Mouse (Mus musculus): ENCODE measurements around the gene Rab3c. TPM values are rescaled to one million over a fixed set of nuclear protein-coding genes. Genes with fewer than 3 reads are reported as not detected.

The Rab3c gene
- polyA plus RNA-seq, 1 experiment from 2014 or later: 0.39 TPM

GRCm38 (mm10) chr13:110018941-110019743 lies 261.7 kb downstream of the Rab3c start:
- H3K4me3 ChIP-seq (ENCODE audit: low read depth, low read length): peak overlapping the region; percentile 21
- peak overlapping the region; percentile 27; the same call in 1 of the 2 replicates for H3K9ac ChIP-seq (ENCODE audit: low read length)
- no peaks in the 10 kb centered on the region for H3K9me3 ChIP-seq (ENCODE audit: control insufficient read depth, low read length)
- DNase-seq (ENCODE audit: low spot score) (peak; percentile 33), ATAC-seq (ENCODE audit: insufficient number of reproducible peaks, low FRiP score, low TSS enrichment, low read depth) (peak; percentile 36)
- peak overlapping the region; percentile 62 for H3K4me2 ChIP-seq (ENCODE audit: low read depth, severe bottlenecking)
- no peaks in the 10 kb centered on the region for H3K36me3 ChIP-seq (ENCODE audit: control insufficient read depth, insufficient read depth, low read length)
- H3K27ac ChIP-seq (replicated peaks; ENCODE audit: low read depth, low read length): no peak overlapping the region
- WGBS: 2% methylated on average over 19 of the region's 20 CpGs
- no peaks in the 10 kb centered on the region for H3K27me3 ChIP-seq (ENCODE audit: control insufficient read depth, insufficient read depth, low read length)
- H3K4me1 ChIP-seq (ENCODE audit: control insufficient read depth, insufficient read depth, low read length): peaks cover 2% of the 10 kb centered on the region; the same call in 1 of the 2 replicates

GRCm38 (mm10) chr13:110018431-110018901 lies 262.3 kb downstream of the Rab3c start:
- H3K9ac ChIP-seq (ENCODE audit: low read length): peak overlapping the region; percentile 27; the same call in 1 of the 2 replicates
- H3K4me1 ChIP-seq (ENCODE audit: control insufficient read depth, insufficient read depth, low read length): peaks cover 2% of the 10 kb centered on the region; the same call in 1 of the 2 replicates
- H3K27ac ChIP-seq (replicated peaks; ENCODE audit: low read depth, low read length): no peak overlapping the region
- H3K4me2 ChIP-seq (ENCODE audit: low read depth, severe bottlenecking): peak overlapping the region; percentile 62
- peak; percentile 48; the same call in 1 of the 2 replicates for ATAC-seq (ENCODE audit: insufficient number of reproducible peaks, low FRiP score, low TSS enrichment, low read depth)
- no peaks in the 10 kb centered on the region for H3K27me3 ChIP-seq (ENCODE audit: control insufficient read depth, insufficient read depth, low read length)
- peak overlapping the region; percentile 21 for H3K4me3 ChIP-seq (ENCODE audit: low read depth, low read length)
- no peaks in the 10 kb centered on the region for H3K9me3 ChIP-seq (ENCODE audit: control insufficient read depth, low read length)
- peak; percentile 91 for DNase-seq (ENCODE audit: low spot score)
- under 1% methylated on average over 17 of the region's 17 CpGs for WGBS
- H3K36me3 ChIP-seq (ENCODE audit: control insufficient read depth, insufficient read depth, low read length): no peaks in the 10 kb centered on the region

- Histone ChIP-seq H3K27ac (replicated peaks; ENCODE audit: low read depth, low read length) (no peak overlapping the region), H3K27me3 (ENCODE audit: control insufficient read depth, insufficient read depth, low read length) (no peaks in the 10 kb centered on the region), H3K9ac (ENCODE audit: low read length) (no peak overlapping the region), H3K4me3 (ENCODE audit: low read depth, low read length) (no peak overlapping the region), H3K4me1 (ENCODE audit: control insufficient read depth, insufficient read depth, low read length) (no peaks in the 10 kb centered on the region), H3K9me3 (ENCODE audit: control insufficient read depth, low read length) (no peaks in the 10 kb centered on the region), H3K36me3 (ENCODE audit: control insufficient read depth, insufficient read depth, low read length) (no peaks in the 10 kb centered on the region), H3K4me2 (ENCODE audit: low read depth, severe bottlenecking) (no peak overlapping the region)
- WGBS: 91% methylated on average over 4 of the region's 4 CpGs
- ATAC-seq (ENCODE audit: insufficient number of reproducible peaks, low FRiP score, low TSS enrichment, low read depth) (no peak), DNase-seq (ENCODE audit: low spot score) (no peak)
Measured at GRCm38 (mm10) chr13:110012029-110012428, 268.8 kb downstream of the Rab3c start.

GRCm38 (mm10) chr13:110010876-110011275 lies 269.9 kb downstream of the Rab3c start:
- ATAC-seq (ENCODE audit: insufficient number of reproducible peaks, low FRiP score, low TSS enrichment, low read depth): no peak
- WGBS: 76% methylated on average over 6 of the region's 6 CpGs
- no peak overlapping the region for H3K27ac ChIP-seq (replicated peaks; ENCODE audit: low read depth, low read length)
- no peaks in the 10 kb centered on the region for H3K36me3 ChIP-seq (ENCODE audit: control insufficient read depth, insufficient read depth, low read length)
- H3K4me1 ChIP-seq (ENCODE audit: control insufficient read depth, insufficient read depth, low read length): no peaks in the 10 kb centered on the region
- H3K9ac ChIP-seq (ENCODE audit: low read length): no peak overlapping the region
- H3K4me3 ChIP-seq (ENCODE audit: low read depth, low read length): no peak overlapping the region
- no peaks in the 10 kb centered on the region for H3K9me3 ChIP-seq (ENCODE audit: control insufficient read depth, low read length)
- H3K27me3 ChIP-seq (ENCODE audit: control insufficient read depth, insufficient read depth, low read length): no peaks in the 10 kb centered on the region
- DNase-seq (ENCODE audit: low spot score): no peak
- no peak overlapping the region for H3K4me2 ChIP-seq (ENCODE audit: low read depth, severe bottlenecking)

- ATAC-seq (ENCODE audit: insufficient number of reproducible peaks, low FRiP score, low TSS enrichment, low read depth) (no peak), DNase-seq (ENCODE audit: low spot score) (no peak)
- Histone ChIP-seq H3K36me3 (ENCODE audit: control insufficient read depth, insufficient read depth, low read length) (no peaks in the 10 kb centered on the region), H3K4me1 (ENCODE audit: control insufficient read depth, insufficient read depth, low read length) (no peaks in the 10 kb centered on the region), H3K4me2 (ENCODE audit: low read depth, severe bottlenecking) (no peak overlapping the region), H3K27me3 (ENCODE audit: control insufficient read depth, insufficient read depth, low read length) (no peaks in the 10 kb centered on the region), H3K9ac (ENCODE audit: low read length) (no peak overlapping the region), H3K4me3 (ENCODE audit: low read depth, low read length) (no peak overlapping the region), H3K9me3 (ENCODE audit: control insufficient read depth, low read length) (no peaks in the 10 kb centered on the region), H3K27ac (replicated peaks; ENCODE audit: low read depth, low read length) (no peak overlapping the region)
- 90% methylated on average over 8 of the region's 8 CpGs for WGBS
Measured at GRCm38 (mm10) chr13:110008539-110008938, 272.3 kb downstream of the Rab3c start.

GRCm38 (mm10) chr13:110006106-110006781 lies 274.6 kb downstream of the Rab3c start:
- Histone ChIP-seq H3K4me2 (ENCODE audit: low read depth, severe bottlenecking) (peak overlapping the region; percentile 8; the same call in 1 of the 2 replicates), H3K27ac (replicated peaks; ENCODE audit: low read depth, low read length) (no peak overlapping the region), H3K4me3 (ENCODE audit: low read depth, low read length) (no peak overlapping the region)

More at GRCm38 (mm10) chr13:110006106-110006781, 274.6 kb downstream of the Rab3c start:
- Histone ChIP-seq H3K9me3 (ENCODE audit: control insufficient read depth, low read length) (no peaks in the 10 kb centered on the region), H3K4me1 (ENCODE audit: control insufficient read depth, insufficient read depth, low read length) (no peaks in the 10 kb centered on the region), H3K9ac (ENCODE audit: low read length) (no peak overlapping the region), H3K27me3 (ENCODE audit: control insufficient read depth, insufficient read depth, low read length) (no peaks in the 10 kb centered on the region), H3K36me3 (ENCODE audit: control insufficient read depth, insufficient read depth, low read length) (no peaks in the 10 kb centered on the region)
- no peak for DNase-seq (ENCODE audit: low spot score)
- 35% methylated on average over 21 of the region's 21 CpGs for WGBS
- ATAC-seq (ENCODE audit: insufficient number of reproducible peaks, low FRiP score, low TSS enrichment, low read depth): no peak

Other genes starting within 250 kb of the Rab3c start
- gene Gapt, start 76.2 kb upstream of the Rab3c start, polyA plus RNA-seq (2014; fragmentation: Nextera tagmentation; extraction: Ambion mirVana): 0.11 TPM in 1 of 2 replicates, not detected in the other
- 86.6 and 95.9 TPM in 2 replicates for gene Plk2, start 114.0 kb upstream of the Rab3c start, polyA plus RNA-seq (2014; fragmentation: Nextera tagmentation; extraction: Ambion mirVana)